Mouse (Mus musculus) midbrain, embryonic 13.5 days (tissue): ENCODE measurements around the gene Xndc1. TPM values are rescaled to one million over a fixed set of nuclear protein-coding genes. Genes with fewer than 3 reads are reported as not detected.
A peak's percentile ranks its signal among the peaks of the same experiment; 100 is the strongest.
"Not testable (repeated sequence)": the region's sequence is repeated elsewhere in the genome, so short reads cannot be mapped to it uniquely, and the experiment has no call there.

Source experiments
- ATAC-seq: fragments of 200-750 bp; cut with Nextera tagmentation; 2 replicates; pipeline ENCODE4 v1.8.0; 2017; ENCODE audit warnings: mild to moderate bottlenecking, moderate TSS enrichment, moderate library complexity
- H3K27ac ChIP-seq: fragments of 300-500 bp; sonication (generic); 2 replicates; pipeline ENCODE4 v1.5.1; 2015; ENCODE audit warnings: inconsistent platforms, mild to moderate bottlenecking, moderate library complexity
- H3K27me3 ChIP-seq: fragments of 300-500 bp; sonication (generic); 2 replicates; pipeline ENCODE4 v1.6.1; 2015; ENCODE audit warnings: mild to moderate bottlenecking, inconsistent platforms
- H3K36me3 ChIP-seq: fragments of 300-500 bp; sonication (generic); 2 replicates; pipeline ENCODE4 v1.6.1; 2015; ENCODE audit warnings: mild to moderate bottlenecking, inconsistent platforms
- H3K4me1 ChIP-seq: fragments of 300-500 bp; sonication (generic); replicated peaks from 2 replicates; pipeline ENCODE4 v1.6.1; 2015; ENCODE audit warnings: inconsistent platforms
- H3K4me2 ChIP-seq: fragments of 300-500 bp; sonication (generic); replicated peaks from 2 replicates; pipeline ENCODE4 v1.6.1; 2015; ENCODE audit warnings: moderate library complexity, mild to moderate bottlenecking, inconsistent platforms
- H3K4me3 ChIP-seq: fragments of 300-500 bp; sonication (generic); replicated peaks from 2 replicates; pipeline ENCODE4 v1.5.1; 2015; ENCODE audit warnings: mild to moderate bottlenecking, inconsistent platforms
- H3K9ac ChIP-seq: fragments of 300-500 bp; sonication (generic); replicated peaks from 2 replicates; pipeline ENCODE4 v1.6.1; 2015; ENCODE audit warnings: mild to moderate bottlenecking, inconsistent platforms
- H3K9me3 ChIP-seq: fragments of 300-500 bp; sonication (generic); 2 replicates; pipeline ENCODE4 v1.6.1; 2016; ENCODE audit warnings: mild to moderate bottlenecking, inconsistent platforms
- whole genome bisulfite sequencing: fragments of 180-500 bp; shearing (Covaris S2); methylation state at CpG from one replicate; pipeline ENCODE4 v1.1.7; 2015; 5-methylcytosine and 5-hydroxymethylcytosine counted together
- polyA plus RNA-seq: library from polyadenylated mRNA; unstranded; fragments of >200 nt; fragmentation: Nextera tagmentation; extraction: Ambion mirVana; gene quantifications from 2 replicates; pipeline ENCODE4 v1.2.1, GENCODE M21; 2015

The Xndc1 gene
- polyA plus RNA-seq, result 32.2 and 34.9 TPM in 2 replicates

DNA sequence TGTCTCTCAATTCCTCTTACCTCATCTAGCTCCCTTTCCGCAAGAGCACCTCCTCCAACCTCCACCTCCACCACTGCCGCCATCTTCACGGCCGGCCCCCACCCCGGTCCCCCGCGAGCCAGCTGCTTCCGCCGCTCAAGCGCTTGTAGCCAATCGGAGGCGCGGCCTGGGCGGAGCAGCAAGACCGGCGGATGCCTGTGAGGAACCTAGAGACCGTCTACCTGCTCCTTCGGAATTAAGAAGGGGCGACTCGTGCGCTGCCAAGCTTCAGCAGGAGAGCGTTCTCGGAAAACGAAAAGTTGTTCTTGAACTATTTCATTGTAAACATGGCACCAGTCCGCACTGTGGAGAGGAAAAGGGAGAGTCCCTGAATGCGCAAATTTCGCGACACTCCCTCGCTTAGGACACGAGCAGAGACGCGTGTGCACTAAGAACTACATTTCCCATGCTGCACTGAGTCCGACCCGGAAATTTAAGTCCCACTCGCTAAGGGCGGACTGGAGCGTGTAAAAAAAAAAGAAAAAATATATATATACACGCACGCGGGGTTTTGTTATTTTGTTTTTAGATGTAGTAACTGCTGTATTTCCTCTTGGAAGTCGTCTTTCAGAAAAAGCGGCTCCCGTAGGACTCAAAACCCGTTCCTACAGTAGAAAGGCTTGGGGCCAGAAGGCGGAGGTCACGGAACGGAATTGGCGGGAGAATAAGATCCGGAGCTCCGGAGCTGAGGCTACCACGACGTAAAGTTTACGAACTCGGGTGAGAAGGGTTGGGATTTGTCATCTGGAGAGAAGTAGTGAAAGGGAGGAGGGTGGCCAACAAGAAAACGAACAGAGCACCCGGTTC is at the start of gene Xndc1, which contains the start of the genes Rnf121 and Xntrpc:
TSS of gene Xndc1 (plus strand) at position 466 of the 846 bp plus-strand sequence.
TSS of gene Rnf121 (minus strand) at position 424 of the 846 bp plus-strand sequence.
TSS of gene Xntrpc (plus strand) at position 668 of the 846 bp plus-strand sequence.
- 0 out of 2 replicates have a peak, but pooled peaks cover 3% of the 10 kb centered on the region for H3K36me3 ChIP-seq
- under 1% methylated on average over 56 of the region's 56 CpGs for WGBS
- peak within 1 kb of the TSS; percentile 80 for H3K27ac ChIP-seq
- no peaks in the 10 kb centered on the region for H3K27me3 ChIP-seq
- ATAC-seq, result peak; percentile 100
- H3K4me3 ChIP-seq, result peak within 1 kb of the TSS; percentile 81
- H3K9ac ChIP-seq, result peak within 1 kb of the TSS; percentile 81
- peaks cover 35% of the 10 kb centered on the region for H3K4me1 ChIP-seq
- H3K4me2 ChIP-seq, result peak within 1 kb of the TSS; percentile 75
- no peaks in the 10 kb centered on the region for H3K9me3 ChIP-seq

DNA sequence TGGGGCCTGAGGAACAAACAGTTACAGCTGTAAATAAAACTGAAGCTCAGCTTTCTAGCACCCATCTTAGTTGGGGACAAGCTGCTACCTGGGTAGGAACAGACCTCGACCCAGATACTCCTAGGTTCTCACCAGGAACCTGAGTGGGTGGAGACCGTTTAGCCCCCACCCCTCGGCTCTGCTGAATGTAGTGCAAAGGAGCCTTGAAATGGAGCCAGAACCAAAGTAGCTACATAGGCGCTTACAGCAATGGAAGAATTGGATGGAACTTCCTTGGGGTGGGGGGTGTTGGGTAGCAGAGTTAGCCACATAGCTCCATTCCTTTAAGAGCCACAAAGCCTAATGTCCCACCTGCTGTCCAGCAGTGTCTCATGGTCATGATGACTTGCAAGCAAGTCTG is 48.4 kb upstream of the Xndc1 start:
- Histone ChIP-seq H3K36me3 (peaks cover 96% of the 10 kb centered on the region), H3K4me2 (no peak overlapping the region), H3K27me3 (no peaks in the 10 kb centered on the region), H3K4me1 (no peaks in the 10 kb centered on the region), H3K9me3 (no peaks in the 10 kb centered on the region), H3K27ac (no peak overlapping the region), H3K9ac (no peak overlapping the region), H3K4me3 (no peak overlapping the region)
- ATAC-seq, result no peak
- WGBS, result 89% methylated on average over 4 of the region's 4 CpGs

DNA sequence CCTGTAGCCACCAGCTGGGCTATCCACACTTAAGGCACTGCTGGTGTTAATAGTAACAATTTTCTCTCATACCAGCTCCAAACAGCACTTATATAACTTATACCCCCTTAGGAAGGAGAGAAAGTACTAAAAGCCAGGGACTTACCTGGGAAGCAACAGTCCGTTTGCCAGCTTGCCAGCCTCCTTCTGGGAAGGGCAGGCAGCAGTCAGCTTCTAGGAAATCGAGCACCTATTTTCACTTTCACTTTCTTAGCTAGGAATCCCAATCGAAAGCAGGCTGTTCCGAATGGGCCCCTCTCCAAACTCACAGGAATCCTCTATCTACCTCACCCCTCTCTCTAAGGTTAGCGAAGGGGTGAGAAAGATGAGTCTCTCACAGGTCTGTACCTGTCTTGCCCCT is 47.9 kb upstream of the Xndc1 start:
- H3K9me3 ChIP-seq, result no peaks in the 10 kb centered on the region
- no peak overlapping the region for H3K4me3 ChIP-seq
- H3K36me3 ChIP-seq, result peaks cover 96% of the 10 kb centered on the region
- H3K27me3 ChIP-seq, result no peaks in the 10 kb centered on the region
- no peak overlapping the region for H3K27ac ChIP-seq
- H3K4me2 ChIP-seq, result no peak overlapping the region
- 91% methylated on average over 5 of the region's 5 CpGs for WGBS
- ATAC-seq, result no peak
- no peak overlapping the region for H3K9ac ChIP-seq
- H3K4me1 ChIP-seq, result no peaks in the 10 kb centered on the region

GRCm38 (mm10) chr7:102018034-102018433 is 47.3 kb upstream of the Xndc1 start:
- Histone ChIP-seq H3K4me1 (no peaks in the 10 kb centered on the region), H3K9ac (no peak overlapping the region), H3K27me3 (no peaks in the 10 kb centered on the region), H3K4me2 (no peak overlapping the region), H3K36me3 (peaks cover 96% of the 10 kb centered on the region), H3K27ac (no peak overlapping the region), H3K9me3 (no peaks in the 10 kb centered on the region), H3K4me3 (no peak overlapping the region)
- ATAC-seq, result no peak
- WGBS, result 86% methylated on average over 7 of the region's 7 CpGs

DNA sequence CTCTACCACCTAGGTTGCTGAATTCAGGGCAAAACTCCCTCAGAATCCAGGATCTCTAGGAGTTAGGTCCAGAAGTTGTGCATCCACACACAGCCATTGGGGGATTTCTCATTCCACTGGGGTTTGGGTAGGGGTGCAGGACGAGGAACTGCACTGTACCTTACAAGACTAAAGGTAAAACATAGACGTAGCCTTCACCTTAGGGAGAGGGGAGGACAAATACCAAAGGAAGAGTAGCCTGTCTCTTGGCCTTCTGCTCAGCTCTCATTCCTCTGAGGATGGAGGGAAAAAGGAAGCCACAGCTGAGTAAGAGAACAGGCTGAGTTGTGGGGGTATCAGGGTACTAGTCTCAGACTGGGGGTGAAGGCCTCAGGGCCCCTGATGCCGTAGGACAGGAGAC is 46.7 kb upstream of the Xndc1 start, which contains the start of gene Il18bp:
TSS of gene Il18bp (minus strand) at position 101 of the 400 bp plus-strand sequence.
- Histone ChIP-seq H3K9ac (no peak within 1 kb of the TSS), H3K9me3 (no peaks in the 10 kb centered on the region), H3K4me2 (no peak within 1 kb of the TSS), H3K36me3 (peaks cover 96% of the 10 kb centered on the region), H3K4me3 (no peak within 1 kb of the TSS), H3K4me1 (no peaks in the 10 kb centered on the region), H3K27ac (no peak within 1 kb of the TSS), H3K27me3 (no peaks in the 10 kb centered on the region)
- WGBS, result 92% methylated on average over 3 of the region's 3 CpGs
- ATAC-seq, result no peak

DNA sequence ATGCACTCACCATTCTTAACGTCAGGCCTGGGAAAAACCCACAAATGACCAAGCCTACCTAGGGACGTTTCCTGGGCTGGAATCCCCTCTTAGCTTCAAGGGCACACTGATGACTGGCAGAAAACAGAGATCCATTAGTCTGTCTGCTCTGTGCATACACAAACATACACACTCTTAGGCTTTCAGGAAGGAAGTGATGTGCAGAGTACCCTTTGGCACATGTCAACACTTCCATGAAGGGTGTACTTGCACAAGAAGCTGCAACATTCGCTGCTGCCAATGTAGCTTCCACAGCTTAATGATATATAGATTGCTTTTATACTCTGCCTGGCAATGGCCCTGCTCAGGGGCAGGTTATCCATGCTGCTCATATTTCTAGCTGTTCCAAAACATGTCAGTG is 45.9 kb upstream of the Xndc1 start:
- no peak for ATAC-seq
- H3K4me3 ChIP-seq, result no peak overlapping the region
- no peaks in the 10 kb centered on the region for H3K9me3 ChIP-seq
- H3K4me1 ChIP-seq, result no peaks in the 10 kb centered on the region
- 76% methylated on average over 3 of the region's 3 CpGs for WGBS
- no peaks in the 10 kb centered on the region for H3K27me3 ChIP-seq
- no peak overlapping the region for H3K27ac ChIP-seq
- H3K9ac ChIP-seq, result no peak overlapping the region
- peaks cover 95% of the 10 kb centered on the region for H3K36me3 ChIP-seq
- H3K4me2 ChIP-seq, result no peak overlapping the region

DNA sequence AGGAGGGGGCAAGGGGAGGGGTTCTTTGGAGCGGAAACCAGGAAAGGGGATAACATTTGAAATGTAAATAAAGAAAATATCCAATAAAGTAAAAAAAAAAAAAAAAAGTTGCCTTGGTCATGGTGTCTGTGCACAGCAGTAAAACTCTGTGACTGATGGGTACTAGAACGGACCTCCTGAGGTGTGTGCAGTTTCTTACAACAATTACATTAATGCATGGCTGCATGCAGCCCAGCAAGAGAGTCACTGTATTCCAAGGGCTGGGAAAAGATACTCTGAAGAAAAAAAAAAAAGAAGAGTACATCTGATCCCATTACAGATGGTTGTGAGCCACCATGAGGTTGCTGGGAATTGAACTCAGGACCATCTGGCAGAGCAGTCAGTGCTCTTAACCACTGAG is 44.4 kb upstream of the Xndc1 start:
- H3K27me3 ChIP-seq, ATAC-seq, H3K4me3 ChIP-seq, H3K27ac ChIP-seq, H3K4me1 ChIP-seq, H3K9me3 ChIP-seq, H3K4me2 ChIP-seq, H3K9ac ChIP-seq: not testable (repeated sequence)
- 88% methylated on average over 2 of the region's 2 CpGs for WGBS
- peaks cover 95% of the 10 kb centered on the region for H3K36me3 ChIP-seq

GRCm38 (mm10) chr7:102023821-102024220 is 41.5 kb upstream of the Xndc1 start:
- peaks cover 85% of the 10 kb centered on the region for H3K36me3 ChIP-seq
- H3K27me3 ChIP-seq, result no peaks in the 10 kb centered on the region
- H3K4me1 ChIP-seq, result no peaks in the 10 kb centered on the region
- no peaks in the 10 kb centered on the region for H3K9me3 ChIP-seq
- 97% methylated on average over 9 of the region's 9 CpGs for WGBS
- H3K4me3 ChIP-seq, result no peak overlapping the region
- no peak overlapping the region for H3K27ac ChIP-seq
- ATAC-seq, result no peak
- H3K9ac ChIP-seq, result no peak overlapping the region
- H3K4me2 ChIP-seq, result no peak overlapping the region

GRCm38 (mm10) chr7:102025187-102026119 is 39.9 kb upstream of the Xndc1 start:
- Histone ChIP-seq H3K4me3 (no peak overlapping the region), H3K27ac (no peak overlapping the region), H3K4me1 (no peaks in the 10 kb centered on the region), H3K27me3 (no peaks in the 10 kb centered on the region), H3K9ac (no peak overlapping the region), H3K4me2 (no peak overlapping the region), H3K9me3 (no peaks in the 10 kb centered on the region), H3K36me3 (peaks cover 78% of the 10 kb centered on the region)
- no peak for ATAC-seq
- WGBS, result 90% methylated on average over 2 of the region's 2 CpGs

DNA sequence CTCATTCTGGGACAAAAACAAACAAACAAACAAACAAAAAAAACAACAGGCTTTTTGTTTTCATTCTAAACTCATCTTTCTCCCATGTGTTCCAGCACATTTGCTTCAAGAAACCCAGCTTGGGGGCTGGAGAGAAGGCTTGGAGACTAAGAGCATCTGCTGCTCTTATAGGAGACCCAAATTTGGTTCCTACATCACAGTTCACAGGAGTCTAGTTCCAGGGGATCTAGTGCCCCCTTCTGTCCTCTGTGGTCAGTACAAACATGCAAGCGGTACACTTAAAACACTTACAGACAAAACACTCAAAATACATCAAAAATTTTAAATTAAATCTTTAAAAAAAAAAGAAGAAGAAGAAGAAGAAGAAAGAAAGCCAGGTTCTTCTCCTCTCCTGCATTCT is 30.4 kb upstream of the Xndc1 start:
- H3K27ac ChIP-seq, result no peak overlapping the region
- ATAC-seq, result no peak
- WGBS, result 88% methylated on average over 1 of the region's 1 CpGs

GRCm38 (mm10) chr7:102035534-102035933 is 29.8 kb upstream of the Xndc1 start:
- Histone ChIP-seq H3K4me2 (no peak overlapping the region), H3K9me3 (no peaks in the 10 kb centered on the region), H3K4me1 (no peaks in the 10 kb centered on the region), H3K27me3 (no peaks in the 10 kb centered on the region), H3K4me3 (no peak overlapping the region), H3K27ac (no peak overlapping the region), H3K36me3 (peaks cover 97% of the 10 kb centered on the region), H3K9ac (no peak overlapping the region)
- no peak for ATAC-seq
- WGBS, result 100% methylated on average over 2 of the region's 2 CpGs

More for the DNA sequence above, 30.4 kb upstream of the Xndc1 start:
- Histone ChIP-seq H3K9me3 (no peaks in the 10 kb centered on the region), H3K27me3 (no peaks in the 10 kb centered on the region), H3K4me2 (no peak overlapping the region), H3K4me3 (no peak overlapping the region), H3K36me3 (peaks cover 92% of the 10 kb centered on the region), H3K9ac (no peak overlapping the region), H3K4me1 (no peaks in the 10 kb centered on the region)

DNA sequence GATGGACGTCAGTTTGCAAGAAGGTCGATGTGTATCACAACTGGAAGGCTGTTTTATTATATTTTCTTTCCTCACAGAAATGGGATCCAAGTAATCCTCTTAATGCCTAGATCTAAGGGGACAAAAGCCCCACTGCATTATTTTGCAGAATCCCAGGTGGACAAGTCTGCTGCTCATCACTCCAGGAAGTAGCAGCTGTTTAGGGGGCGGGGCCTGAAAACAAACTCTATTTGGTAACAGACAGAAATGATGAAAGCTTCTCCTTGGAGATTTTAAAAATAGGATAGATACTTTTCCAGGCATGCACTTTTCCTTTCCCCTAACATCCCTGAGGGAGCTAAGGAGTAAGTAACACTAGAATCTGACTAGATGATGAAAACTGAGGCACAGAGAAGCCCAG is 28.0 kb upstream of the Xndc1 start:
- no peak for ATAC-seq
- peaks cover 90% of the 10 kb centered on the region for H3K36me3 ChIP-seq
- no peak overlapping the region for H3K4me2 ChIP-seq
- no peaks in the 10 kb centered on the region for H3K27me3 ChIP-seq
- H3K27ac ChIP-seq, result no peak overlapping the region
- H3K9me3 ChIP-seq, result no peaks in the 10 kb centered on the region
- H3K9ac ChIP-seq, result no peak overlapping the region
- no peak overlapping the region for H3K4me3 ChIP-seq
- H3K4me1 ChIP-seq, result no peaks in the 10 kb centered on the region
- 93% methylated on average over 3 of the region's 3 CpGs for WGBS
